Mouse (Mus musculus): ENCODE results near the gene Myo3b.

Myo3b gene

DNA sequence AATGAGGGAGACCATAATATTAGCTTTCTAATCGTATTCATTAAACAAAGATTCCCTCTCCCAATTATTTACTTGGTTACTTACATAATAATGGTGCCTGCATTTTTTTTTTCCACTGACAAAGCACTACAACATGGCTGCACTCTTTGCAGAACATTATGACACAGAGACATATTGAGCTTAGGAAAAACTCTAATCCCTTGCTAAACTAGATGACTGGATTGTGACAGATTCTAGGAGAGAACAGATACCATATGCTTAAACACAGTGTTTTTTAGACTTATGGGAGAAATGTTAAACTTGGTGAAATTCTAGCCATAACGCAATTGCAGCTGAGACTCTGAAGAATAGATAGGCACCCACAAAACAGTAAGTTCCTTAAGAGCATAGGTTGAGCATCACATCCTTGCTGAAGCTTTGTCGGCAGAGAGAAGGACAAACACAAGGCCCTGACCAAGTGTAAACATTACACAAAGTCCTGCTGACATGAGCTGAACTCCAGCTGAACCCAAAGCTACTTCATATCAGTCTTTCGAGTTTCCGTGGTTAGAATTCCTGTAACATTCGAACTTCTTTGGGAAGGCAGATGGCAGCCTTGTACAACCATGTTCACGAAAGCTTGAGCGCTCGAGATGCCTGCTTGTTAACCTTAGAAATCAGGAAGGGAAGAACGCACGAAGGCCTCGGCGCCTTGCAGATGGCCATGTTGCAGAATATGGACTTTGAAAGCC, 382.4 kb downstream of the Myo3b start:
- in situ Hi-C loops (cut with MboI, MseI), result no loop called here

DNA sequence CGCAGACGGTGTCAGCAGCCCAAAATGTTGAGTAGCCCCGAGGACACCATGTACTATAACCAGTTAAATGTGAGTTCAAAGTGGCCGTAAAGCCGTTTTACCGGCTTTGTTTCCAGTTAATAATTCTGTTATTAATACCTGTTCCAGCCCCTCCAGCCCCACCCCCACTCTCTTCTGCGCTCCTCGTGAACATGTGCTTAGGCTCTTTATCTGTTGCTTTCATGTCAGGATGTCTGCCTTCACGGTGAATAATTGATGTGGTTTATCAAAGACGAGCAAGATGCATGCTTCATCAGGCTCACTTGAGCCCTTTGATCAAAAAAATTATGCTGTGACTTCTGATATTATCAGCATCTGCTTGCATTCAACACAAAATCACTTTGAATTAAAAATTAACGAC, 386.7 kb downstream of the Myo3b start:
- in situ Hi-C loops (cut with MboI, MseI), result no loop called here

DNA sequence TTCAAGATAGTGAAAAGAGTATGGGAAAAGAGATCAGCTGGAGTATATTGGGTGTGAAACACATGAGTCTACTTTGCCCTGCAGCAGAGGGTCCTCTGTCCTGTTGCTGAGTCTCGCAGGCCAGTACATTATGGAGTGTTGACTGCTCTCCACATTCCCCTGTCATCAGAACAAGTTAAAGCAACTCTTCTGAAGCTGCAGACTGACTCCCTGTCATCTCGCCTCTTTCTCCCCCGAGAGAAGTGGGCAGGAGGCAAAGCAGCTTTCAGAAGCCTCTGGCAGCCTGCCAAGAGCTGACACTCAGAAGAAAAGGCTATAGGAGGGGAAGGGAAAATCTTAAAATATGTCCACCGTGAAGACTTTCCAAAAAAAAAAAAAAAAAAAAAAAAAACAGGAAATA, 404.1 kb downstream of the Myo3b start:
- in situ Hi-C loops (cut with MboI, MseI), result no loop called here

DNA sequence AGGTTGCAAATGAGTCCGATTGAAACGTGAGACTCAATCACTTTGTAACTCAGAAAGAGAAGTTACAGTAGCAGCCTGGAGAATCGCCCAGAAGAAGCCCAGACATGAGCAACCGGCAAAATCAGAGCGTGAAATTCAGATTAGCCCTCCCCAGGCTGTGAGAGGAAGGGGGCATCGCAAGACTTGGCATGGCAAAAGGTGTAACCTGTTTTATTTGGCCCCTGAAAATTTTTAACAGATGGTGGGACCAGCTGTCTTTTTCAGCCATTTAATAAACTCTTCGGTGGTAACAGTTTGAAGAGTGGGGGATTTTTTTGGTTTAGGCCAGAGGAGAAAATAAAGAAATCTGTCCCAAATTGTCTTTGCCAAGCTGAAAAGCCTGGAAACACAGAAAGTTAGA, 405.2 kb downstream of the Myo3b start:
- in situ Hi-C loops (cut with MboI, MseI), result no loop called here

DNA sequence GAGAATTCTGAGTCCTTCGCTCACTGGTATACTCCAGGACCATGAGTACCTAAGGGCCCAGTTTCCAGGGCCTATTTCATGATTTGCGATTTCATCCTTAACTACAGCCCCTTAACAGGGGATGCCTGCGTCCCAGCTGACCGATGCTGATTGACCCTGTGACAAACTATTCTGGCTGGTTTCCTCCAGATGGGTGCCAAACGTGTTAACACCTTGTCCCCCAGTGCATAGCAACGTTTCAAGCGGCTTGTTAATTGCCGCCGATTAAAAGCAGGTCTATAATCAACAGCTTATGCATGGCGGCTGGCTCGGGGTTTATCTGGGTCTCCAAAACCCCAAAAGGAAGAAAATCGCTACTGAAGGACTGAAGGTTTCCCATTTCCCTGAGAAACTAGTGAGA, 417.3 kb downstream of the Myo3b start:
- in situ Hi-C loops (cut with MboI, MseI), result no loop called here

DNA sequence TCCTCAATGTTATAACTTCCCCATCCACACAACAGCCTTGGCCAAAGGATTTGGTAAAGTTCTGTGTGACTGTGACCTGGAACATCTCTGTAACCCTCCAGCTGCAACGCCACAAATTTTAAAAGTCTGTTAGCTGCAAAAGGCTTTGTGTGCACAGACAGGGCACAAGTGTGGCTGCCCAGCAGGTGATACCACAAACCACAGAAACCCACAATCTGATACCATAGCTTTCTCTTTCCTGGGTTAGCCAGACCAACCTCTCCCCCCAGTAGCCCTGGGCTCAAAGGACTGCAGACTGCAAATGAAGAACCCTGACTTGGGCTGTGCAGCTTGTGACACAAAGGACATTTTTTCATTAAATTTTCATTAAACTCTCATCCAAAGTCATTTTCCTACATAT, 424.7 kb downstream of the Myo3b start:
- in situ Hi-C loops (cut with MboI, MseI), result no loop called here

DNA sequence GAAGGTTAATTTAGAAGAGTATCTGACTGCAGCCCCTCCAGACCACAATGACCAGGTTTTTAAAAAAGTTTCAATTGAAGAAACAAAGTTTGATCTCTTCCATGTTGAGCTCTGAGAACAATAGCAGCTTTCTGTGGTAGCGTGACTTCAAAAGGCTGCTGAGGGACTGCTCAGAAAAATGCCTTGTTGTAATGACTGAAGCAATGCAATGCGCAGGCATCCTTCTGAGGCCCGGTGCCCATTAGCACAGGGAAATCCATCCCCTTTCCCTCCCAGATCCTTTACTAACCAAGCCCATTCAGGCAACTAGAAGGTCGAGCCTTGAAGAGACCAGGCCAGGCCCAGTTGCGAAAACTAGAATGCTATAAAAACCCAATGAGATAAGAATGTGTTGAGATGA, 432.2 kb downstream of the Myo3b start:
- in situ Hi-C loops (cut with MboI, MseI), result no loop called here

DNA sequence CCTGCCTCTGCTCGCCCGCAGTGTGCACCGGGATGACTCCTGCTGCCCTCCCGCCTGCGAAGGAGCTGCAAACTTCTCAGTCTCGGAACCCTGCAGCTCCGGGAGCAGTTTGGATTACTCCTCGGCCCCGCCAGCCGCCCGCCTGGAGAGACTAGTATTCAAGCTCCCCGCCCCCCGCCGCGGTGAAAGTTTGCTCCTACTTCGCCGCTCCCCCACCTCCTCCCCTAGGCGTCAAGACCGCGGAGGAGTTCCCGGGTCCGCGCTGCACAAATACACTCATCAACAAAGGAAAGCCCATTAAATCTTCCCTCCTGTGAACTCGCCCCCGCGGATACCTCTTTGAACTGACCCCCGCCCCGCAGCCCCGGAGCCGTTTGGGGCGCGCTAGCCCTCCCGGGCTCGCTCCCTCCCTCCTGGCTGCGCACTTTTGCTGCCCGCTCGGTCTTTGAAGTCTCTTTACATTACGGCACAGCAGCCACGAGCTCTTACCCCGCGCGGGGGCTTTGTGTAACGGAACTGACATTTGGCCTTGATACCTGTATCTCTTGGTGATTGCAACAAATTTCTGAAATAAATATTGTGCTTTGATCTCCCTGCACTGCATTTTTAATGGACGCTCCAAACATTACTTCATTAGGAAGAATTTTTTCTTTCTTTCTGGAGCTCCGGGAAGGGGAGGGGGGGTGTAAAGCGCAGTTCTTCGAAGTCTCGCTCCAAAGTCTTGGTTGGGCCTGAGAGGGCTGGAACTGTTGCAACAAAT, 433.1 kb downstream of the Myo3b start:
- in situ Hi-C loops (cut with MboI, MseI), result no loop called here
